Mouse (Mus musculus): ENCODE results near the gene Xndc1.

Gene Xndc1

GRCm38 (mm10) chr7:102102241-102102640 is 36.9 kb downstream of the Xndc1 start:
- no peak for DNase-seq (ENCODE audit: low read depth, low spot score)
- Histone ChIP-seq H3K27me3 (ENCODE audit: control insufficient read depth, insufficient read depth, low read length, poor library complexity, severe bottlenecking) (no peaks in the 10 kb centered on the region; the same call in 1 of the 2 replicates), H3K36me3 (ENCODE audit: control insufficient read depth, insufficient read depth, low read length, poor library complexity, severe bottlenecking) (no peaks in the 10 kb centered on the region)

GRCm38 (mm10) chr7:102102696-102103095 is 37.4 kb downstream of the Xndc1 start:
- DNase-seq (ENCODE audit: low read depth, low spot score): no peak
- Histone ChIP-seq H3K36me3 (ENCODE audit: control insufficient read depth, insufficient read depth, low read length, poor library complexity, severe bottlenecking) (no peaks in the 10 kb centered on the region), H3K27me3 (ENCODE audit: control insufficient read depth, insufficient read depth, low read length, poor library complexity, severe bottlenecking) (no peaks in the 10 kb centered on the region; the same call in 1 of the 2 replicates)

- Histone ChIP-seq H3K27me3 (ENCODE audit: control insufficient read depth, insufficient read depth, low read length, poor library complexity, severe bottlenecking) (no peaks in the 10 kb centered on the region; the same call in 1 of the 2 replicates), H3K36me3 (ENCODE audit: control insufficient read depth, insufficient read depth, low read length, poor library complexity, severe bottlenecking) (no peaks in the 10 kb centered on the region)
- no peak for DNase-seq (ENCODE audit: low read depth, low spot score)
These were observed 38.2 kb downstream of the Xndc1 start for GRCm38 (mm10) chr7:102103555-102103954.

- Histone ChIP-seq H3K27me3 (ENCODE audit: control insufficient read depth, insufficient read depth, low read length, poor library complexity, severe bottlenecking) (no peaks in the 10 kb centered on the region; the same call in 1 of the 2 replicates), H3K36me3 (ENCODE audit: control insufficient read depth, insufficient read depth, low read length, poor library complexity, severe bottlenecking) (no peaks in the 10 kb centered on the region)
- no peak for DNase-seq (ENCODE audit: low read depth, low spot score)
These were observed 38.8 kb downstream of the Xndc1 start for GRCm38 (mm10) chr7:102104126-102104525.

GRCm38 (mm10) chr7:102106700-102107141 is 41.4 kb downstream of the Xndc1 start:
- H3K27me3 ChIP-seq (ENCODE audit: control insufficient read depth, insufficient read depth, low read length, poor library complexity, severe bottlenecking): no peaks in the 10 kb centered on the region; the same call in 1 of the 2 replicates
- peak; percentile 14 for DNase-seq (ENCODE audit: low read depth, low spot score)
- H3K36me3 ChIP-seq (ENCODE audit: control insufficient read depth, insufficient read depth, low read length, poor library complexity, severe bottlenecking): no peaks in the 10 kb centered on the region

DNA sequence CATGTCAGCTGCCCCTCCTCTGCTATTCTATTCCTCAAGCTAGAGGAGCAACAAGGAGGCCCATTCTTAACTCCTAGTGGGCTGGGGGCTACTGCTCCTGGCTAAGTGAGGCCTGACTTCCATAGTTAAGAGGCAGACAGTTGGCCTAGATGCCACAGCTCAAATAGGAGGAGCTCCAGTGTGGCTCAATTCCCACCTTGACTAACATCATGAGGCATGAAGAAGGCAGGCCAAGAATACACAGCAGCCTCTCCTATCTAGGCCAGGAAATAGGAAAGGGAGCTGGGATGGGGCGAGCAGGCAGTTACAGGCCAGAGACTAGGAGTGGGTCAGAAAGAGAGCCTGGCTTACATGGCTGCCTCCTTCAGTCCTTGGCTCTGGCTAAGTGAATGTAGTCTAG is 42.9 kb downstream of the Xndc1 start:
- no peaks in the 10 kb centered on the region for H3K36me3 ChIP-seq (ENCODE audit: control insufficient read depth, insufficient read depth, low read length, poor library complexity, severe bottlenecking)

GRCm38 (mm10) chr7:102109171-102109570 is 43.9 kb downstream of the Xndc1 start, which contains the start of gene Art5:
Art5 (minus strand) TSS chr7:102109489.
- no peaks in the 10 kb centered on the region; the same call in 1 of the 2 replicates for H3K27me3 ChIP-seq (ENCODE audit: control insufficient read depth, insufficient read depth, low read length, poor library complexity, severe bottlenecking)
- H3K36me3 ChIP-seq (ENCODE audit: control insufficient read depth, insufficient read depth, low read length, poor library complexity, severe bottlenecking): no peaks in the 10 kb centered on the region
- DNase-seq (ENCODE audit: low read depth, low spot score): no peak

More for the DNA sequence above, 42.9 kb downstream of the Xndc1 start:
- no peak for DNase-seq (ENCODE audit: low read depth, low spot score)
- H3K27me3 ChIP-seq (ENCODE audit: control insufficient read depth, insufficient read depth, low read length, poor library complexity, severe bottlenecking): no peaks in the 10 kb centered on the region; the same call in 1 of the 2 replicates

- Histone ChIP-seq H3K36me3 (ENCODE audit: control insufficient read depth, insufficient read depth, low read length, poor library complexity, severe bottlenecking) (no peaks in the 10 kb centered on the region), H3K27me3 (ENCODE audit: control insufficient read depth, insufficient read depth, low read length, poor library complexity, severe bottlenecking) (no peaks in the 10 kb centered on the region; the same call in 1 of the 2 replicates)
- no peak for DNase-seq (ENCODE audit: low read depth, low spot score)
These were observed 44.4 kb downstream of the Xndc1 start for GRCm38 (mm10) chr7:102109746-102110145.

DNA sequence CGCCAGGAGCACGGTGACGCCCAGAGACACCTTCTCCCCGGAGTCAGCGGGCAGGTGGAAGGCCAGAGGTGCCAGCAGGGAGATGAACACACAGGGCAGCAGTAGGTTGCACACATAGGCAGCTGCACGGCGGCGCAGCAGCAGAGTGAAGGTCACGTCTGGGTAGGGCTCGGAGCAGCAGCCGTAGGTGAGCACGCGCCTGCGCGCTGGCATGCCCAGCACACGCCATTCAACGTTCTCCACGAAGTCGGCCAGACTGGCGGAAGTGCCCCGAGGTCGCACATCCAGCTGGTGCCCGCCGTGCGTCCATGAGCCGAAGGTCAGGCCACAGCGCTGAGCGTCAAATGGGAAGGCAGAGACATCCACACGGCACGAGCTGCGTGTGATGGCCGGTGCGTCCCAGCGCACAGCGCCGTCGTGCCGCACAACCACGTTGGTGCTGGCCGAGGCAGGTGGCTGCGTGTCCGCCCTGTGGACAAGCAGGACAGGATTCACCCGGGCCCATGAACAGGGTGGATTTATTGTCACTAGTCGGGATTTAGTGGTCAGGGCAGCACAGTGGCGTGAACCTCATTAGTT is 47.9 kb downstream of the Xndc1 start:
- no peaks in the 10 kb centered on the region for H3K27me3 ChIP-seq (ENCODE audit: control insufficient read depth, insufficient read depth, low read length, poor library complexity, severe bottlenecking)
- DNase-seq (ENCODE audit: low read depth, low spot score): no peak
- H3K36me3 ChIP-seq (ENCODE audit: control insufficient read depth, insufficient read depth, low read length, poor library complexity, severe bottlenecking): no peaks in the 10 kb centered on the region

GRCm38 (mm10) chr7:102116579-102117331 is 51.4 kb downstream of the Xndc1 start, which contains the start of gene Chrna10:
Chrna10 (minus strand) TSS chr7:102116828.
- Histone ChIP-seq H3K36me3 (ENCODE audit: control insufficient read depth, insufficient read depth, low read length, poor library complexity, severe bottlenecking) (peaks cover 6% of the 10 kb centered on the region; the same call in 1 of the 2 replicates), H3K27me3 (ENCODE audit: control insufficient read depth, insufficient read depth, low read length, poor library complexity, severe bottlenecking) (no peaks in the 10 kb centered on the region)
- no peak for DNase-seq (ENCODE audit: low read depth, low spot score)

GRCm38 (mm10) chr7:102117382-102117781 is 52.1 kb downstream of the Xndc1 start:
- no peaks in the 10 kb centered on the region for H3K27me3 ChIP-seq (ENCODE audit: control insufficient read depth, insufficient read depth, low read length, poor library complexity, severe bottlenecking)
- DNase-seq (ENCODE audit: low read depth, low spot score): no peak
- peaks cover 7% of the 10 kb centered on the region; the same call in 1 of the 2 replicates for H3K36me3 ChIP-seq (ENCODE audit: control insufficient read depth, insufficient read depth, low read length, poor library complexity, severe bottlenecking)

GRCm38 (mm10) chr7:102120326-102120725 is 55.0 kb downstream of the Xndc1 start:
- Histone ChIP-seq H3K36me3 (ENCODE audit: control insufficient read depth, insufficient read depth, low read length, poor library complexity, severe bottlenecking) (peaks cover 8% of the 10 kb centered on the region; the same call in 1 of the 2 replicates), H3K27me3 (ENCODE audit: control insufficient read depth, insufficient read depth, low read length, poor library complexity, severe bottlenecking) (no peaks in the 10 kb centered on the region)

DNA sequence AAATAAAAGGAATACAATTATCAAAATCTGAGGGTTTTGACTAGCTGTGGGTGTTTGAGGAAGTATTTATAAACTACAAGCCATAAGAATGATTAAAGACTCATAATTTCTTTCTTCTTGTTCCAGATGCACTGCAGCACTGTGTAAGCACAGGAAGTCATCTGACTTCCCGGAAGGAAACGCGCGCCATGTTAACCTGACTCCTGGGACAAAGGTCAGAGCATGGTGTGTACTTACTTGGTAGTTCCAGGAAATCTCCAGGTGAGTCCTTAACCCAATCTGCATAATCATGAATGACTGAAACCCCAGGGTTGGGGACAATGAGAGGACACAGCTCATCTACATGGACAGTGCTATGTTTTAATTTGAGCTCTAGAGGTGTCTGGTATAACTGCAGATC is 67.1 kb downstream of the Xndc1 start:
- no peak for DNase-seq (ENCODE audit: low read depth, low spot score)
- H3K36me3 ChIP-seq (ENCODE audit: control insufficient read depth, insufficient read depth, low read length, poor library complexity, severe bottlenecking): peaks cover 18% of the 10 kb centered on the region
- no peaks in the 10 kb centered on the region for H3K27me3 ChIP-seq (ENCODE audit: control insufficient read depth, insufficient read depth, low read length, poor library complexity, severe bottlenecking)

More at GRCm38 (mm10) chr7:102120326-102120725, 55.0 kb downstream of the Xndc1 start:
- no peak for DNase-seq (ENCODE audit: low read depth, low spot score)

All from splenic B cell, adult 2 months (primary cell).